Mouse (Mus musculus) megakaryocyte progenitor cell, adult 5-6 weeks (primary cell): Measurements from ENCODE around the gene Hgf. TPM values are rescaled to one million over a fixed set of nuclear protein-coding genes. Genes with fewer than 3 reads are reported as not detected.

Experiments
- ATAC-seq: replicated peaks from 2 replicates; pipeline ENCODE4 v1.8.0; 2016; ENCODE audit warnings: mild to moderate bottlenecking, moderate TSS enrichment, inconsistent platforms; ENCODE audit not compliant: poor library complexity
- total RNA-seq, 2 experiments: library from RNA; stranded (forward) in 1 of 2; stranded (reverse) in 1 of 2; fragments of 157-497, 149-512 nt in 1 of 2; fragments of 200-1000 nt in 1 of 2; gene quantifications; 2 replicates each; pipeline versions ENCODE4 v1.2.3 to v1.2.4; 2015 to 2017

The Hgf gene
- total RNA-seq (2015) (10.5 and 12.0 TPM in 2 replicates), total RNA-seq (2017) (11.1 and 11.2 TPM in 2 replicates)

GRCm38 (mm10) chr5:16553304-16554047, at the start of gene Hgf:
Hgf (plus strand) TSS chr5:16553495.
- ATAC-seq = peak; percentile 76

- peak; percentile 55 for ATAC-seq
Measured at GRCm38 (mm10) chr5:16506702-16507350, 46.5 kb upstream of the Hgf start.

GRCm38 (mm10) chr5:16531619-16532277, 21.5 kb upstream of the Hgf start:
- ATAC-seq = no peak

- ATAC-seq = peak; percentile 40
Measured at GRCm38 (mm10) chr5:16538067-16538466, 15.2 kb upstream of the Hgf start.

GRCm38 (mm10) chr5:16541561-16542116, 11.7 kb upstream of the Hgf start:
- peak; percentile 78 for ATAC-seq

- peak; percentile 93 for ATAC-seq
Measured at GRCm38 (mm10) chr5:16547490-16547889, 5.8 kb upstream of the Hgf start.

- ATAC-seq = peak; percentile 82
Measured at GRCm38 (mm10) chr5:16552647-16553046, 648 bp upstream of the Hgf start.

- ATAC-seq = no peak
Measured at GRCm38 (mm10) chr5:16560247-16560646, 7.0 kb downstream of the Hgf start.

- ATAC-seq = peak; percentile 73
Measured at GRCm38 (mm10) chr5:16568997-16569396, 15.7 kb downstream of the Hgf start.

- peak; percentile 94 for ATAC-seq
Measured at GRCm38 (mm10) chr5:16577882-16578742, 24.8 kb downstream of the Hgf start.

- no peak for ATAC-seq
Measured at GRCm38 (mm10) chr5:16595699-16596098, 42.4 kb downstream of the Hgf start.

GRCm38 (mm10) chr5:16597996-16598395, 44.7 kb downstream of the Hgf start:
- ATAC-seq = no peak

GRCm38 (mm10) chr5:16601463-16601862, 48.2 kb downstream of the Hgf start:
- no peak for ATAC-seq

GRCm38 (mm10) chr5:16632996-16633395, 79.7 kb downstream of the Hgf start:
- ATAC-seq = no peak

GRCm38 (mm10) chr5:16646417-16646816, 93.1 kb downstream of the Hgf start:
- ATAC-seq = no peak

- no peak for ATAC-seq
Measured at GRCm38 (mm10) chr5:16647701-16648100, 94.4 kb downstream of the Hgf start.

GRCm38 (mm10) chr5:16650240-16650639, 96.9 kb downstream of the Hgf start:
- ATAC-seq = peak; percentile 97

GRCm38 (mm10) chr5:16654022-16654421, 100.7 kb downstream of the Hgf start:
- ATAC-seq = peak; percentile 42
